Mouse (Mus musculus): ENCODE results near the gene Zbed6.

Gene Zbed6

DNA sequence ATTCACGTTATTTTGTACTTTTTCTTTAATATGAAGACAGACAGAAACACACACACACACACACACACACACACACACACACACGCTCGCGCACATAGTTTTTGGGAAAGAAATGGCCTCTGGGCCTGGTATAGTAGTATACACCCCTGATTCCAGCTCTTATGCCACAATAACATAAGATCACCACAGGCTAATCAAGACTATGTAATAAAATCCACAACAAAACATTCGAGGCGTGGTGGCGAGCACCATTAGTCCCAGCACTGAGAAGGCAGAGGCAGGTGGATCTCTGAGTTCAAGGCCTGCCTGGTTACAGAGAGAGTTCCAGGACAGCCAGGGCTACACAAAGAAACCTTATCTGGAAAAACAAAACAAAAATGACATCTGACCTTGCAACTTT is 2.3 kb upstream of the Zbed6 start:
- no peak for DNase-seq (ENCODE audit: low read depth, low spot score)

DNA sequence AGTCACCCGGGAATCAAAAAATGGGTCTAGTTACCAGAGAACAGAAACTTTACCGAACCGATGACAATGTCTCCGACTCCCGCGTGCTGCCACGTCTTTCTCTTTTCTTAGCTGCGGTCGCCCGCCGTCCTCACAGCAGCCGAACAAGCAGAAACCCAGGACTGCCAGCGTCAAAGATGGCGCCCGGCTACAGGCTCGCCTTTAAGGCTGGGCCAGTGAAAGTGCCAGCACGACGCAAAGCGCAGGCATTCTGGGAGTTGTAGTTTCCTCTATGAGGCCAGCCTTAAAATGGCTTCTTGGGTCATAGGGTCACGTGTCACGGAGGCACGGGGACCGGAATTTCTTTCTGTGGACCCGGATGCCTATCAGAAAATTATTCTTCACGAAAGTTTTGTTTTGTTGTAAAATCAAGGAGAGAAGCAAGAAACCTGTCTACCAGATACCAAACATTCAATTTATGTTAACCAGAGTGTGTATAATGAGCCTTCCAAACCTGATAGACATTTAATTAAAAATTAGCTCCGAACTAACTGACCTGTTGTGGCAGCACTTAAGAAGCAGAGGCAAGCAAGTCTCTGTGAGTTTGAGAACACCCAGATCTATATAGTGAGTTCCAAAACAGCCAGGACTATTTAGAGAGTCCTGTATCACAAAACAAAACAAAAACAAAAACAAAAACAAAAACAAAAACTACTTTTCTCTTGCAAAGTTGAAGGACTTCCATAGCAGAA is 683 bp upstream of the Zbed6 start, which contains the start of gene Gm38394:
Gm38394 (minus strand) TSS at position 116 of the 731 bp plus-strand sequence.
- peak; percentile 98 for DNase-seq (ENCODE audit: low read depth, low spot score)

DNA sequence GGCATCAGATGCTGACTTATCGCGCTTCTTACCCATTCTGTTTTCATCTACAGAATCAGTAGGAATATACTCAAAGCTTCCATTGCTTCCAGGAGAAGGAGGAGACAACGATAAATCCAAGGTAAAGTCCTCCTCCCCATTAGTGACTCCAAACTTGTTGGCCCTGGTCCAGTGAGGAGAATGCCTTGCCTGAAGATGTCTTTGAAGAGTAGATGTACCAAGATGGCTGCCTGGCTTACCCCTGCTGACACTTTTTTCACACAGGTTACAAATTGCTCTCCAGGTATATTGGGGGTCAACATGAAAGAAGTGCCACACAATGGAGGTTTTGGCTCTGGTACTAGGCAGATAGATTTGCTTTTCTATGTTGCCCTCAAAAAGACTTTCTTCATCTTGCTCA is 1.8 kb downstream of the Zbed6 start:
- peak; percentile 47 for DNase-seq (ENCODE audit: low read depth, low spot score)

DNA sequence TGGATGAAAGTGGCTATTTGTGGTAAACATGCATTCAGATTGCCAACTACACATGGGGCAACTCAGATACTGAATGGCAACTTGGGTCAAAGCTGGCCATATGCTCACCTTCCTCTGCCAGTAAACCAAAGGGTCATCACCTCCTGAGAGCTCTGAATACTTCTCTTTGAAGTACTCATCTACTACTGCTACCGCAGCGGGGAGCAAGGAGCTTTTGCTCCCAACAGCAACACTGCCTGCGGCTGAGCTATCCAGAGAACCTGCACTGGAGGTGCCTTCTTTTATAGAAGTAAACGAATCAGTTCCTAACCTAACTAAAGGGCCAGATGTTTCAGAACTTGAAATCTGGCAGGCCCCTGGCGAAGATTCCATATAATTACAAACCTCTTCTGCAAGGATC is 3.9 kb downstream of the Zbed6 start:
- DNase-seq (ENCODE audit: low read depth, low spot score) = no peak

DNA sequence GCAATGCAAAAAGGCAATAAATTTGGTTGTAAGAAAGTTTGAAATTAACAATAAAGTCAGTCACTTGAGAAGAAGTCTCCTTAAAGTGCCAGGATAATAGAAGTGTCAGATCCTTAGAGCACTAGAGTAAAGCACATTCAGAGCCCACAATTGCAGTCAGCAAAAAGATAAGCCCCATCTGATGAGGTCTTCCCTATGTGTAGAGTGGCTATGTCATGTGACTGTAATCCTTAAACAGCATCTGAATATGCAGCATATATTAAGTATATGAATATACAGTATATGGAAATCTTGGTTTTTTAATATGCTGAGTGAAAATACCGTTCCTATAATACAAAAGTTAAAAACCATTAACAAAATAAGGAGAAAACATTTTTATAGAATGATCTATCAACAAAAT is 7.7 kb downstream of the Zbed6 start:
- DNase-seq (ENCODE audit: low read depth, low spot score) = no peak

DNA sequence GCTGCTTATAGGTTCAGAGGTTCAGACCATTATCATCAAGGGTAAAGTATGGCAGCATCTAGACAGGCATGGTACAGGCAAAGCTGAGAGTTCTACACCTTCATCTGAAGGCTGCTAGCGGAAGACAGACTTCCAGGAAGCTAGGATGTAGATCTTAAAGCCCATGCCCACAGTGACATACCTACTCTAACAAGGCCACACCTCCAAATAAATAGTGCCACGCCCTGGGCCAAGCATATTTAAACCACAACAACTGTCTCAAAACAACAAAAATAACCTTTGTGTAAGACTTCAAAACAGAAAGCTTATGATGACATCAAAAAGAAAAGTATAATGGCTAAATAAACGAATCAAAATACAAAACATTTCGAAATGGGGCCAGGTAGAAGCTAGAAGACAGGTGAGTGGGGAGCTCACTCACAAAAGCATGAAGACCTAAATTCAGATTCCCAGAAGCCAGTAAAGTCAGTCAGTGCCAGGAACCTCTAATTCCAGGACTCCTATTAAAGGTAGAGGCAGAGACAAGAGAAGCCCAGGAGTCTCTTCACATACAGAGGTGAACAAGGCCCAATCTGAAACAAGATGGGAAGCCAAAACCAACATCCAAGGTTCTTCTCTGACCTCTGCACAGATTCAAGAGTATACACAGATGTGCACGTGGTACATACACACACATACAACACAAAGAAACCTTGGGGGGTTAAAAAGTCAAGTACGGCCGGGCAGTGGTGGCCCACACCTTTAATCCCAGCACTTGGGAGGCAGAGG is 10.2 kb downstream of the Zbed6 start:
- no peak for DNase-seq (ENCODE audit: low read depth, low spot score)

DNA sequence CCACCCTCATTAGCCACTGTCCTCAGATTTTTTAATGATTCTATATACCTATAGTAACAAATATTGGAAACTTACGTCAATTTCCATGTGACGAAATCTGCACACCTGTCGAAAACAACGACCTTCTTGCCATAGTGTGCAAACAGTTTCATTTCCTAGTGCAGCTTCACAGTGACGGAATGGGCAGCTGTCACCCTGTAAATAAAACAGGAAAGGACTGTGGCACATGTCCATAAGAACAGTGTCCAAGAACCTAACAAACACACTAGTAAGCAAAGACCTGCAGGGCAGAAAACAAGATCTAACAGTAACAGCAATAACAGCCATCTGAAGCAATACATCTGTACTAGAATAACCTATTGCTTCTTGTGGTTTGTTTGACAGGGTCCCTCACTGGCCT is 15.0 kb downstream of the Zbed6 start:
- DNase-seq (ENCODE audit: low read depth, low spot score) = no peak

DNA sequence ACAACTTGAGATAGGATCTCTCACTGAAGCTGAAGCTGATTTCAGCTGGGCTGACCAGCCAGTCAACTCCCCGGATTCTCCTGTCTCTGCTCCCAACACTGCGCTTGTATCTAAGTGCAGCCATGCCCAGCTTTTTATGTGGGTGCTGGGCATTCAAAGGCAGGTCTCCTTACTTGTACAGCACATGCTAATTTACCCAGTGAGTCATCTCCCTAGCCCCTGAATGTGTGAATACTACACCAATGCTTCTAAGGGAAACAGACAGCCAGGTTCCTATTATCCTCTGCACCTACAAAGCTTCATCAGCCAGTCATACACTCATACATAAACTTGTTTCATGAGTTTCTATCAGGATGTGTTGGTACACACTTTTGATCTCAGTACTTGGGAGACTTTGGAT is 19.5 kb downstream of the Zbed6 start:
- no peak for DNase-seq (ENCODE audit: low read depth, low spot score)

DNA sequence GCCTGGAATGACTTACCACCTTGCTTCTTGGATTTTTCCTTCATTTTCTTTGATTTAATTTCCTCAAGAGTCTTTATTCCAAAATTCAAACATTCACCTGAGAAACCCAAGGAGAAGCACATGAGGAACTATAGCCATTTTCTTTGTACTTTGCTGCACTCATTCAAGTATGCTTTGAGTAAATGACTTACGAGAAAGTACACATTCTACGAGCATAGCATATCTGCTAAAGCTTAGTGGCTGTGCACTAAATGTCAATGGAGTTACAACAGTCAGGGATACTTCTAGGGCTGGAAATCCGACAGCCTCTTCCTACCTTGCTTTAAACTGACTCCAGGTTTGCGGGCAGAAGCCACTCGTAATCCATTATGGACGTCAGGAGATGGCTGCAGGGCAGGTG is 22.2 kb downstream of the Zbed6 start:
- DNase-seq (ENCODE audit: low read depth, low spot score) = no peak

DNA sequence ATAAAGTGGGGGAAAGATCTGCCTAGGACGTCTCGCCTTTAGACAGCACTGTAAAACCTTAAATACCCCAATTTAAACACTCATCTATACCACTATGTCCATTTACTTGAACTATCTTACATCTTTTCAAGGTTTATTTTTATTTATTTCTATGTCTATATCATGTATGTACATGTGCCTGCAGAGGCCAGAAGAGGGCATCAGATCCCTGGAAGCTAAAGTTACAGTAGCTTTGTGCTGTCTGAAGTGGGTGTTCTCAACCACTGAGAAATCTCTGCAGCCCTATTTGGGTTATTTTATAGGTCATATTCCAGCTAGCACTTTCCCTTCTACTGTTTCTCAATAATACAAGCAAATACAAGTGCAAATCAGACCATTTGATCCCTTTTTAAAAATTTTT is 28.5 kb downstream of the Zbed6 start:
- DNase-seq (ENCODE audit: low read depth, low spot score) = peak; percentile 48

DNA sequence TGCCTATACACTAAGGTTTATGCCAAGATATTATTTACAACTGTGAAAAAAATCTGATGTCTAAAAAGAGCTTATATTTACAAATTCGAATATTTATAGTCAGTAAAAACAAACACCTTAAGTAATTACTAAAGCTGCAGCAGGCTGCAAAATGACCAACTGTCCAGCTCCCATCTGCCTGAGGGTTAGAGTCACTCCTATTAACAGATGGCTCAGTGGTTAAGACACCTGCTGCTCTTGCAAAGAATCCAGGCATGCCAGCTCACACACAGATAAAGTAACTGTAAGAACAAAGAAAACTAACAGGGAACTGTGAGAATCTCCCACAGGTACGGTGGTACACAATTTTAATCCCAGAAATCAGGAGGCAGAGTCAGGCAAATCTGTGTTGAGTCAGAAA is 35.6 kb downstream of the Zbed6 start:
- DNase-seq (ENCODE audit: low read depth, low spot score) = no peak

DNA sequence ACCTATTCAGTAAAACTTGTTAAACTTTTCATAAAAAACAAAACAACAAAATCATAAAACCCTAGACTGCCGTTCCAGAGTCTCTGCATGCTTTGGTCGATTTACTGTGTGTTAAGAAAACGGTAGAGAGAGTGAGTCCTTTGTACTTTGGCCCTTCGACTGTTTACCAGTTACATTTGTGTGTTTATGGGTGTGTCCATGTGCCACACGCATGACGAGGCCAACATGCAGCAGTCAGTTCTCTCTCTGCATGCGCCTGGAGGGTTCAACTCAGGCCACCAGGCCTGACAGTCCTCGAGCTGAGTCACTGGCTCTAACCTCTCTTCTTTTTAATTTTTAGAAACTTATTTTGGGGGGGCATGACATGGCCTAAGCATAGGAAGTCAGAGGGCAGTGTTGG is 42.4 kb downstream of the Zbed6 start:
- DNase-seq (ENCODE audit: low read depth, low spot score) = no peak

DNA sequence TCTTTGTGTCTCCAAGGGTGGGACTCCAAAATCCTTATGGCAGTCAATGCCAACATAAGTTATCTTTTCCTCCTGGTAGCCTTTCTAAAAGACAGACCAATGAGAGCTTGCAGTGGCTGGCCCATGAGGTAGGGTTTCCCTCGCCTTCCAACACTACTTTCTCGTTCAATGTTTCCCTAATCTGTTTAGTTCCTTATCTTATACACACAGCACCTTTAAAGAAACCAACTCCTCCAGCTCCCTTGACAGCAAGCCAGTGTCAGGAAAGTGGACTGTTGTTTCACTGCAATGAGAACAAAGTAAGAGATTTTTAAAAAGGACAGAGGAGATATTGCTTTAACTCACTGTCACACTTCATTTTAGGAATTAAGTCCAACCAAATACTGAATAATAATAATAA is 42.8 kb downstream of the Zbed6 start:
- DNase-seq (ENCODE audit: low read depth, low spot score) = no peak

DNA sequence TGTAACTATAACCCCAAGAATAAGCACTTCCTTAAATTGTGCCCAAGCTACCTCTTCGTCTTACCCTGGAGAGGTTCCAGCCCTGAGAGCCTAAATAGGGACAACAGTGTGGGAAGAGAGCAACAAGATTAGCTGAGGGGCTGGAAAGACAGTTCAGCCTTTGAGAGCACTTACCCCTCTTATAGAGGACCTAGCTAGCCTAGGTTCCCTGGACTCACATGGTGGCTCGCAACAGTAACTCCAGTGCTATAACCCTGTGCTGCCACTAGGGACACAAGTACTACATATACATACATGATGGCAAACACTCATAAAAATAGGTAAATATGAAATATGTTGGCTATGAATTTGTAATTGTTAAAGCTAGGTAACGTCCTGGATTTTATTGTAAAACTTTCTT is 46.9 kb downstream of the Zbed6 start:
- DNase-seq (ENCODE audit: low read depth, low spot score) = peak; percentile 35

DNA sequence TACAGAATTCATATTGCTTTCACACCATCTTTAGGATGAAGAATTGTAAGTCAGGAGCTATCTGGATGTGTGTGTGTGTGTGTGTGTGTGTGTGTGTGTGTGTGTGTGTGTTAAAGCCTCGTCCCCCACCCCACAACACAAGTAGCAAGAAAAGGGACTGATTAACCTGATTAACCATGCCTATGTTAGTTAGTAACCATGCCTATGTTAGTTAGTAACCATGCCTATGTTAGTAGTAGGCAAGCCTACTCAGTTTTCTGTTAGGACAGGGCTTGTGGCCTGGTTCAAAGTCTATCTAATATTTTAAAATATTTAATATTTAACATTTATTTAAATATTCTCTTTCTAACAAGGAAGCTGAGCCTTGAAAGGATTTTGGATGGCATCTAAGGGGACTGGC is 49.2 kb downstream of the Zbed6 start:
- no peak for DNase-seq (ENCODE audit: low read depth, low spot score)

DNA sequence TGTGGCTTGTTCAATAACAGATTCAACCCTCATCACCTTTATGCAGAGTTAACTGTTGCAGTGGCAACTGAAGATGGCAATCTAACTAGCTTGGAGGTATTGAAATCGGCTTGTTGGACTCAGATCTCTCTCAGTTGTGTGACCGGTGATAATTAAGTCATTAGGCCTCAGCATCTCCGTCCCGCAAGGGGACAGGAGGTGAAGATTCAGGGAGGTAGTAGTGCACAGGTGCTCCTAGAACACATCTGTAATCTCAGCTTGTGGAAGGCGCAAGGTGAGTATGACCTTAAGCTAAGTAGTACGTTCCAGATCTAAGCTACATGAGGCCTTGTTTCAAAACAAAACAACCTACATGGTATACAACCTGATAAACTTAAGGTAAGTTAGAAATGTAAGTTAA is 50.1 kb downstream of the Zbed6 start:
- no peak for DNase-seq (ENCODE audit: low read depth, low spot score)

DNA sequence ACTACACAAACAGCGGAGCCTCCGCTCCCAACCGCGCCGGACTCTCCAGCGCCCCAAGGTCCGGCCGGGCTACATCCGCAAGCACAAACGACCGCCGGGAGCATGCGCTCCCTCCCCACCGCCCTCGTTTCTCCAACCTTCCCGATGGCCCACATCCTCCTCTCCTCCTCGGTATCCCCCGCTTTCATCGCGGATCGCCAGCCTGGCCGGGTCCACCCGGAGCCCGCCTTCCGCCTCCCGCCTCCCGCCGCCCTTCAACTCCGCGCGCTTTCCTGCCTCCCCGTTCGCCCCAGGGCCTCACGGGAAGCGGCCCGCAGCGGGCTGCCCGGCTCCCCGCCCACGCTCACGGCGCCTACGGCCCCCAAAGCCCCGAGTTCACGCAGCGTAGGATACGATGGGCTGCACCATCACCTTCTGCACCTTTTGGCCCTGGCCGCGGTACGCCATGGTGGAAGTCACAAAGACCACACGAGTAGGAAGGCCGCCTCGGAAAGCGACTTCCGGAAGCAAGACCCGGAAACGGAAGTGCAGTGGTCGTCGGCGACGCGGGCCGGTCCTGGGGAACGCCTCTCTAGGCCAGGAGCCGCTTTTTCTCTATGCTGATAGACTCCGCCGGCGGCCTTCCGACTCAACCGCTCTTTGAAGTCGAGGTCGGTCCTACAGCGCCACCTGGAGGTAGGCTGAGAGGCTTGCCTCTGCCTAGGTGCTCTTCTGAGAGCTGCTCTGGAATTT is 50.7 kb downstream of the Zbed6 start, which contains the start of gene Snrpe:
Snrpe (minus strand) TSS at position 521 of the 732 bp plus-strand sequence.
- peak; percentile 99 for DNase-seq (ENCODE audit: low read depth, low spot score)
